Mouse (Mus musculus): ENCODE measurements around the gene Wfdc21.

Gene Wfdc21

DNA sequence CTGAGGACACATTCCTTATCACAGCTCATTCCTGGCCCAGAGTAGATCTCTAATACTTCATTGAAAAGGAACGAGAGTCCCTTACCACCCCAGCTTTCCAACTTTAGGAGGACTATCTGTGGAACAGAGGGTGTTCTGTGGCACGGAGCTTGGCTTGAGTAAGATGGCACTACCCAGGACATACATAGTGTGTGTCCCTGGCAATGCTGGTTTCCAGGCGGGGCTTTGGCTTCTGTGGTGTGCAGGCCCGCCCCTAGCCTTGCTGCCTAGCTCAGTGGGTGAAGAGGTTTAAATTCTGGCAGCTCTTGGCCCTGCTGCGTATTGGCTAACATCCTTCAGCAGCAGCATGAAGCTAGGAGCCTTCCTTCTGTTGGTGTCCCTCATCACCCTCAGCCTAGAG, at the start of gene Wfdc21:
Wfdc21 (plus strand) TSS at position 260 of the 400 bp plus-strand sequence.
- DNase-seq (ENCODE audit: extremely low read depth, insufficient read length, low spot score): no peak

- no peak for DNase-seq (ENCODE audit: extremely low read depth, insufficient read length, low spot score)
Observed at GRCm38 (mm10) chr11:83703705-83704104, 43.0 kb upstream of the Wfdc21 start, which contains the start of gene Wfdc17. Wfdc17 (plus strand) TSS chr11:83703991.

GRCm38 (mm10) chr11:83708715-83709114, 38.0 kb upstream of the Wfdc21 start, which contains the start of gene Wfdc18:
Wfdc18 (plus strand) TSS chr11:83709015.
- no peak for DNase-seq (ENCODE audit: extremely low read depth, insufficient read length, low spot score)

GRCm38 (mm10) chr11:83709683-83710082, 37.1 kb upstream of the Wfdc21 start:
- DNase-seq (ENCODE audit: extremely low read depth, insufficient read length, low spot score): no peak

DNA sequence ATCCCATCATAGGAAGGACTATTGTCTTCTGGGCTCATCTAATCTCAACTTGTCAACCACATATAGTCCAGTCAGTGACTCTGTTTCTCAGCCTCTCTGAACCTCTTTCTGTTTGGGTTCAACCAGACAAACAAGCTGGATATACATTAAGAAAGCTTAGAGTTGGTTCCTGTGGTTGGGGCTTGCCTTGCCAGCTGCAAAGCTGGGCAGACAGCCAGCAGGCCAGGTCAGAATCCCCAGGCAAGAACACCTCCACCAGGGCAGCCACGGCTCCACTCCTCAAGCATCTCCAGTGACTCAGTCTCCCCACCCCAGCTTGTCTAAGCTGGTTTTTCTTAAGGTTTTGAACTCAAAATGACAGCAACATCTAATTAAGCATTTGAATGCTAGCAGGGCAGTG, 34.1 kb upstream of the Wfdc21 start:
- DNase-seq (ENCODE audit: extremely low read depth, insufficient read length, low spot score): peak; percentile 14

DNA sequence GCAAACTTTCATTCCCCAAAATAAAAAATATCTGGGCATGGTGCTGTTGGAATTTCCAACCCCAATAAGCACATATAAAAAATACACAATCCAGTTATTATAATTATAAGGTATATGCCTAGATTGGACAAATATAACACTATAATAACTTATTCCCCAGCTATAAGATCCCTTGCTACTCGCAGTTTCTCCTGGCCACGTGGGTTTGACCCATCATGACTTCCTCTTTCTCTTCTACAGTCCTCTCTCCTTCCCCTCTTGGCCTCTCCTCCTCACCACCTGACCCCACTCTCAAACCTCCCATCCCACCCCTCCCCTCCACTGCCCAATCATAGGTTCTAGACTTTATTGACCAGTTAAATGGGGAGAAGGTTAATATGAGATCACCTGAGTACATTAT, 32.8 kb upstream of the Wfdc21 start:
- no peak for DNase-seq (ENCODE audit: extremely low read depth, insufficient read length, low spot score)

- DNase-seq (ENCODE audit: extremely low read depth, insufficient read length, low spot score): peak; percentile 21
Observed at GRCm38 (mm10) chr11:83717042-83717665, 29.6 kb upstream of the Wfdc21 start.

DNA sequence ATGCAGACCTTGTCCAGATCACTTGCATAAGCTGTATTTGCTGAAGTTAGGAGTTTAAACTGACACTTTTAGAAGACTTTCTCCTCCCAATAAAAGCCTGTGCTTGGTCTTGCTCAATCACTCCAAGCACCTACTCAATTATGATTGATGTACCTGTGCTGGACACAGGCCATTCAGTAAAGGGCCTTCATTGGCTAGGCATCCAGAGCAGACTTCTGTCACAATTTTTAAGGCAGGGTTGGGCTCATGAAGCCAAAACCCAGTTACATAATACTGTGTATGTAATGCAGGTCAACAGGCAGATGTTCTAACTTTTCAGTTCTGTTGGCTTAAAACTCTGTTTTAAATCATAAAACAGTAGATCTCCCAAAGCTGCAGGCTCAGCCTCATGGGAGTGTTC, 26.0 kb upstream of the Wfdc21 start:
- no peak for DNase-seq (ENCODE audit: extremely low read depth, insufficient read length, low spot score)

- DNase-seq (ENCODE audit: extremely low read depth, insufficient read length, low spot score): peak; percentile 61
Observed at GRCm38 (mm10) chr11:83728757-83729432, 17.8 kb upstream of the Wfdc21 start.

DNA sequence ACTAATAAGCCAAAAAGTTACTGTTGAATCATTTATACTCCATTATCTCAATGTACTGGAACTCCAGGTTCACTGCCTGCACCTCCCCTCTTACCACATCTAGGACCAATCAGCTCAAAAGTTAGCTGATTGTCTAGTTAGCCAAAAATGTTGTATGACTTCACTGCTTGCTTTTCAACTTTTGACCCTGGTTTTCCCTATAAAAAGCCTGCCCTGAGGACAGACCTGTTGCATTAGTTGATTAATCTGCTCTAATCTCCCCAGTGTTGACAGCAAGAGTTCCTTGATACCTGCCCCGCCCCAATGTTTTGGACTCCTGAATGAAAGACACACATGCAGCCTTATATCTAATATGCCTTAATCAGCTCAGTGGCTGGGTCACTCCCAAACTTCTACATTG, 15.6 kb upstream of the Wfdc21 start:
- no peak for DNase-seq (ENCODE audit: extremely low read depth, insufficient read length, low spot score)

GRCm38 (mm10) chr11:83733071-83733640, 13.6 kb upstream of the Wfdc21 start:
- no peak for DNase-seq (ENCODE audit: extremely low read depth, insufficient read length, low spot score)

DNA sequence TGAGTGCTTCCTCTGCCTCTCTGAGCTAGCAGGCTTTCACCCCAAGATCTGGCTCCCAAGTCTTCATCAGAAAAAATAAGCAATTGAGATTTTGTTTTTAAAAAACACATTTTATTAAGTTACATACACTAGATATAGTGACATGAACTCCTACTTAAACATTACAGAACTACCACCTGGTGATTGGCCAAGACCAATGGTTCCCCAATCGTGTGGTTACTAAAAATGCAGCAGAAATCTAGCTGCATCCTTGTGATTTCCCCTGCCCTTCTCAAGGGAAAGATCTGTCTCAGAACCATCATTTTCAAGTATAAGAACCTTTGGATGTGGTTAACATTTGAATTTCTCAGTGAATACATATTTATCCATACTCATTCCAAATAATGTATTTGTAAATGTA, 12.5 kb upstream of the Wfdc21 start:
- DNase-seq (ENCODE audit: extremely low read depth, insufficient read length, low spot score): no peak

- no peak for DNase-seq (ENCODE audit: extremely low read depth, insufficient read length, low spot score)
Observed at GRCm38 (mm10) chr11:83735881-83736280, 10.9 kb upstream of the Wfdc21 start.

DNA sequence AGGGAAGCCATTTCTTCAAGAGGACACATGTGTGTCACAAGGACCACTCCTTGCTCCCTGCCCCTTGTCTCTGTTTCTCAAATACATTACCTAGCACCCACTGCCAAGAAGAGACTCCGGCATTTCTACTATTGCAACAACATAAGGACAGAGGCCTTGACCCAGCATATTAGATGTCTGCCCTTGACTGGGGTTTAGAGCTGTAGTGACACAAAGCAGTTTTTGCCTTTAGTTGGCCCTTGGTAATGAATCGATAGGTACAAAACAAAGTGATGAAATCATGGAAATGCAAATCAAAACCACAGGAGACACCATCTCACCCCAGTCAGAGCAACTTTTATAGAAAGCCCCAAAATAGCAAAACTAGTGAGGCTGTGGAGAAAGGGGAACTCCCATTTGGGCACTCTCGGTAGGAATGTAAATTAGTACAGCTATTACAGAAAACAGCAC, 9.6 kb upstream of the Wfdc21 start:
- no peak for DNase-seq (ENCODE audit: extremely low read depth, insufficient read length, low spot score)

GRCm38 (mm10) chr11:83739241-83739640, 7.5 kb upstream of the Wfdc21 start:
- DNase-seq (ENCODE audit: extremely low read depth, insufficient read length, low spot score): no peak

DNA sequence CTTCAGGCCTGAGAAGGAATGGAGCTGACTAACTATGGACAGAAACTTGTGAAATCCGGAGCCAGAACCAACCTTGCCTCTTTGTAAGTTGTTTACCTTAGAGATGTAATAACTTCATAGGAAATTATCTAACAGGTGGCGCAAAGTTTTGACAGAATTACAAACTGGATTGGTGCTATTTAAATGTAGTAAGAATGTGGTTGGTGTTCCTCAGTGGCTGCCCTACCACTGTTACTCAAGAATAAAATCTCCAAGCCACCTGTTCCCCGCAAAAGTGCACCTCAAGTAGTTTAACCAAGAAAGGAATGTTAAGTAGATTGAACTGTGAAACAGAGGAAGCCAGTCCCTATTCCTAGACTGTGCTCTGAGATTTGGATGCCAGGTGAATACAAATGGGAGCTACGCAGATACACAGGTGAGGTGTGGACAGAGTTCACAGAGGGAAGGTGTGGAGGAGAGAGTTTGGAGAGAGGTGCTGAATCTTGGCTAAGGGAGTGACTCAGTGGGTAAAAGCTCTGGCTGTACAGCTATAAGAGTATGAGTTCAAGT, 6.2 kb upstream of the Wfdc21 start:
- DNase-seq (ENCODE audit: extremely low read depth, insufficient read length, low spot score): no peak

DNA sequence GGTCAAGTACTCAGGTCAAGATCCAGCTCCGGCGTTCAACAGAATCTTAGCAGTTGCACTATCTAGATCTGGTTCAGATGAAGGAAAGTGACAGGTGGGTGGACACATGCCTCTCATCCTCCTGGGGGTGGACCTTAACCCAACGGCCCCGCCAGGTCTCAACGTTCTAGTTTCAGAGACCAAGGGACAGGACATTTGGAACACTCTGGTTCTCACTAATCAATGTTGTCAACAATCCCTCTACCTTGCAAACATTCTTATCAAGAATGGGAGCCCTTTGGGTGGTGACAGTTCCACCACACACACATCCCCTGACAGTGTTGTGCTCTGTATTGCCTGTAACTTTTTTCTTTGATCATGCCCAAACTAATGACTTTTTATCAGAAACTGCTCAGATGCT, 4.9 kb upstream of the Wfdc21 start:
- DNase-seq (ENCODE audit: extremely low read depth, insufficient read length, low spot score): no peak

DNA sequence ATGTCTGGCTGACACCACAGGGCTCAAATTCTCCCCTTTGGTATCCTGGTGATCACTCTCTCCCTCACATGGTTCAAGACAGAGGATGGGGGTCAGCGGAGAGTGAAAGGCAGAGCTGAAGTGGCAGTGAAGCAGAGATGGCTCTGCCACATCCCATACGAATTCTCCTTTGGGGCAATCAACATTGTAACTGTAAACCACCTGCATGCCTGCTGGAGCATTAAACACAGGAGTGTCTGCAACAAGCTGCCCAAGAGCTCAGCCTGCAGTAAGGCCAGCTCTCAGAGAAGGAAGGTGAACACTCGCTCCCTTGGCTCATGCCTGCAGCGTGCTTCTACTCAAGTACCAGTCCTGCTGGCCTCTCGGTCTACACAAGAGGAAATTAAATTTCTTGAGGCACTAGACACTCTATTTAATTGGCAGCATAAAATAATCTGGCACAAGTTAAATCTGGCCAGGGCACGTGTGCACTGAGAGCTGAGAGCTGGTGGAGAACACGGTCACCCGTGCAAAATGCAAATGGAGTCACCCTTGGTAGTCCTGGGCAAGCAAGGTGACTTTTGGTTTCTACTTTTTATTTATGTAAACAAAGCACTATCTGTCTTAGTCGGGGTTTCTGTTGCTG, 3.9 kb upstream of the Wfdc21 start:
- DNase-seq (ENCODE audit: extremely low read depth, insufficient read length, low spot score): no peak

DNA sequence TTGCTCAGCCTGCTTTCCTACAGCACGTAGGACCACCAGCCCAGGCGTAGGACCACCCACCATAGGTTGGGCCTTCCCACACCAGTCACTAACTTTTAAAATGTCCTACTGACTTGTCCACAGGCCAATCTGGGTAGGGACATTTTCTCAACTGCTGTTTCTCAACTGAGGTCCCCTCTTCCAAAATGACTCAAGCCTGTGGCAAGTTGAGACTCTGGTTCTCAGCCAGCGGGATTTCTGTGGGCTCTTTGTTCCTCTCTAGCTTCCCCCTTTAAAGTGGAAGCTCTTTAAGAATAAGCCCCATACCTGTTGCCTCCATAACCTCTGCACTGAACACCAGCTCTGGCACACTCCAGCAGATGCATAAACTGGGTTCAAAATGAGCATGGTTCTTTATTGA, 3.2 kb upstream of the Wfdc21 start:
- no peak for DNase-seq (ENCODE audit: extremely low read depth, insufficient read length, low spot score)

GRCm38 (mm10) chr11:83746152-83746551, 588 bp upstream of the Wfdc21 start:
- no peak for DNase-seq (ENCODE audit: extremely low read depth, insufficient read length, low spot score)
